Mouse (Mus musculus): ENCODE measurements around the gene G430095P16Rik. TPM values are rescaled to one million over a fixed set of nuclear protein-coding genes. Genes with fewer than 3 reads are reported as not detected.
A peak's percentile ranks its signal among the peaks of the same experiment; 100 is the strongest.

G430095P16Rik gene
- polyA plus RNA-seq, 1 experiment from 2014 or later: 2.8 TPM

DNA sequence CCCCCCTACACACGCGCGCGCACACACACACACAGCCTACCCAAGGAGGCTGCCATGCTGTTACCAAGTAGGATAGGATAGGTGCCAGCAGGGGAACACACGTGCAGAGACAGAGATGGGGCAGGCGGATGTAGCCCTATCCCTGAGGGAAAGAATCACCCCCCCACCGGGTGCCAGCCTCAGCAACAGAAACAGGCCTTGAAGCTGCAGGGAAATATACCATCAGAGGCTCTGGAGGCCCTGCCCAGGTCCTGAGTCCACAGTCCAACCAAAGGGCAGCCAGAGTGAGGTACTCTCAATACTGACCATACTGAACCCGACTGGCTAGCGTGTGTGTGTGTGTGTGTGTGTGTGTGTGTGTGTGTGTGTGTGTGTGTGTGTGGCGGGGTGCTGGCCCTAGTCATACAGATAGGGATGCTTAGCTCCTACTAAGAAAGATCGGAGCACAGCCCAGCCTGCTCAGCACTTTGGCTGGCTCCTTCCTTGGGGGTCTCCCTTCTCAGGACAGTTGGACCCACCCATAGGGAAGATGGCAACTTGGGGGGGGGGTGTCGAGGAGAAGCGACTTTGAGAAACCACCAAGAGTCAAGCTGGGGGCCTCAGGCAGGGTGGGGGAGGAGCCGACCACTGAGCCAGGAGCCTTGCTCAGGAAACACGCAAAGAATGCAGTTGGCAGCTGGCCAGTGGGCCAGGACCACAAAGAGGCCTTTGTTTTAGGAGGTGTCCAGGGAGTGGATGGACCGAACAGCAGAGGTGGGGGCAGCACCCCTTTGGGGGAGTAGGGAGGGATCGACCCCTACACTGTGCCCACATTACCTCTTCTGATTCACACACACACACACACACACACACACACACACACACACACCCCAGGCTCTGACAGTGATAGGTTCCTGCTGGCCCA, 21.0 kb downstream of the G430095P16Rik start:
- Histone ChIP-seq H3K4me1 (ENCODE audit: insufficient read depth, low read length) (peaks cover 59% of the 10 kb centered on the region), H3K27me3 (ENCODE audit: insufficient read depth, low read length) (peaks cover 90% of the 10 kb centered on the region)
- WGBS: 9% methylated on average over 15 of the region's 17 CpGs

DNA sequence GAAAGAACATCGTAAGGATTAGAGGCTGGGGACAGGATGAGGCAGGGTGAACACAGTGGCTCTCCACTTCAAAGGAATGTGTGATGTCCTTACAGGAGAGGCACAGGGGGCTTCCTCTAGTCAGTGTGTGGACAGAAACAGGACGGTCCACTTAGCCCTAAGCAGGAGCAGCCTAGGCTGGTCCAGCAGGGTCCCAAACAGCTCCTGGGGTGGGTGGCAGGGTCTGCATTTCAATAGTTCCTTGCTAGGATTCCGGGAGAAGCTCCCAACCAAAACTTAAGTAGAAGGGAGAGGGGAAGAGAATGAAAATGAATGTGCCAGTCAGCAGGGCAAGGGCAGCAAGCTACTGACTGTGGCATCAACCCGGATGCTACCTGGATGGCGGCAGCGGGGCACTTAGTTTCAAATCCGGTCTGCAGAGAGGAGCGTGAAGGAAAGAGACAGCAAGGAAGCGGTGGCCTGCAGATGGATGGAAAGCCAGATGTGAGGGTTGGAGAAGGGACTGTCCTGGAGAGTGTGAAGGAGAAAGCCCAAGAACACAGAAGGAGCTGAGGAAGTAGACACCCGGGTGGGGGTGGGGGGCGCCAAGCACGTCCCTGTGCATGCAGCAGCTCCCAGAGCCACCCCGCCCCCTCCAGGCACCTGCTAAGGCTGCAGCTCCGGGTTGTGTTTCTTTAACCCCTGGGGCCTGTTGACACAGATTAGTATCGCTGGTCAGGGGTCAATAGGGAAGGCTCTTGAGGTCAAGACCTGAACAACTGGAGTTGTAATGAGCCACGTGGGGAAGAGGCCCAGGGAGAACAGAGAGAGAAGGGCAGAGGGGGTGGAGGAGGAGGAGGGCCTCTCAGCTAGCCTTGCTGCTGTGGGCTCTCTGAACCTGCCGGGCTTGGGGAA, 22.5 kb downstream of the G430095P16Rik start:
- peaks cover 59% of the 10 kb centered on the region for H3K4me1 ChIP-seq (ENCODE audit: insufficient read depth, low read length)
- ATAC-seq (ENCODE audit: low FRiP score, low TSS enrichment): no peak
- H3K36me3 ChIP-seq (ENCODE audit: insufficient read depth, low read length): no peaks in the 10 kb centered on the region
- no peak overlapping the region for H3K4me3 ChIP-seq (ENCODE audit: low read length)
- peak overlapping the region; percentile 26; the same call in 1 of the 2 replicates for H3K9ac ChIP-seq (replicated peaks; ENCODE audit: low read length)
- peak overlapping the region; percentile 43; the same call in 1 of the 2 replicates for H3K27ac ChIP-seq (ENCODE audit: low read length)
- no peak overlapping the region; the same call in 1 of the 2 replicates for H3K4me2 ChIP-seq (replicated peaks; ENCODE audit: low read depth, low read length)
- peaks cover 90% of the 10 kb centered on the region for H3K27me3 ChIP-seq (ENCODE audit: insufficient read depth, low read length)
- 6% methylated on average over 17 of the region's 17 CpGs for WGBS
- no peaks in the 10 kb centered on the region for H3K9me3 ChIP-seq (ENCODE audit: low read length)

More for the DNA sequence above, 21.0 kb downstream of the G430095P16Rik start:
- Histone ChIP-seq H3K9me3 (ENCODE audit: low read length) (no peaks in the 10 kb centered on the region), H3K27ac (ENCODE audit: low read length) (peak overlapping the region; percentile 76; the same call in 1 of the 2 replicates), H3K36me3 (ENCODE audit: insufficient read depth, low read length) (no peaks in the 10 kb centered on the region), H3K4me2 (replicated peaks; ENCODE audit: low read depth, low read length) (no peak overlapping the region), H3K9ac (replicated peaks; ENCODE audit: low read length) (no peak overlapping the region), H3K4me3 (ENCODE audit: low read length) (no peak overlapping the region)
- ATAC-seq (ENCODE audit: low FRiP score, low TSS enrichment): peak; percentile 64

- peaks cover 19% of the 10 kb centered on the region for H3K4me1 ChIP-seq (ENCODE audit: insufficient read depth, low read length)
- H3K9me3 ChIP-seq (ENCODE audit: low read length): no peaks in the 10 kb centered on the region
- H3K36me3 ChIP-seq (ENCODE audit: insufficient read depth, low read length): no peaks in the 10 kb centered on the region
- H3K27ac ChIP-seq (ENCODE audit: low read length): no peak overlapping the region
- H3K9ac ChIP-seq (replicated peaks; ENCODE audit: low read length): no peak overlapping the region
- 62% methylated on average over 16 of the region's 16 CpGs for WGBS
- H3K4me3 ChIP-seq (ENCODE audit: low read length): no peak overlapping the region
- H3K4me2 ChIP-seq (replicated peaks; ENCODE audit: low read depth, low read length): no peak overlapping the region
- no peak for ATAC-seq (ENCODE audit: low FRiP score, low TSS enrichment)
- peaks cover 91% of the 10 kb centered on the region for H3K27me3 ChIP-seq (ENCODE audit: insufficient read depth, low read length)
Measured at GRCm38 (mm10) chr8:84749519-84749918, 26.7 kb downstream of the G430095P16Rik start.

DNA sequence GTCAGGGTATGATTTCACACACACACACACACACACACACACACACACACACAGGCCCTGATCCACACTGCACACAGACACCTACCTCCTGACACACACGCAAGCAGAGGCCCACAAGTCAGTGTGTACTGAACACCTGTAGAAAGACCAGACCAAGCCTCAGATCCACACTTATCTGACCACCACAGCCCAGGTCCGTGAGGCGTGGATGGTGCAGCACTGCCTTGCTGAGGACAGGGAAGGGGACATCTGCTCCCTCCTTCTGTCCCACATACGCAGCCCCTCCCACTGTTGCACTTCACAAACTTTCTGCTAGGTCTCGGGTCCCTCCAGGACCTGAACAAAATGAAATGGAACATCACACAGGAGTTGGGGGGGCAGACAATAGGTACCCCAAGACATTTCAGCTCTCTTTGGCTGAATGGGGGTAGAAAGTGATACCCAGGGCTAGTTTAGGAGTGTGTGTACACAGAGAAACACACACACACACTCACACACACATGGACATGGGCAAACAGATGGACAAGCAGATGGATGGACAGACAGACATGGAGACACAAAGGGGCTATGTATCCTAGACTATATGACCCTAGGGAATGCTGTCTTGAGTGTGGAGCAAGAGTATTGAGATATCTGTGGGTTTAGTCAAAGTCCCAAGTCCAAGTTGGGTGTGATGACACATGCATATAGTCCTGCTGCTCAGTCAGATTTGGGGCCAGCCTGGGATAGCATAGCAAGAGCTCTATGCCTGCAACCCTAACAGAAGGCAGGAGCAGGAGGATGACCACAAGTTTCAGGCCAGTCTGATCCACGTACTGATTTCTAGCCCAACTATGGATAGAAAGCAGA, 30.2 kb downstream of the G430095P16Rik start:
- Histone ChIP-seq H3K4me1 (ENCODE audit: insufficient read depth, low read length) (0 out of 2 replicates have a peak, but pooled peaks cover 4% of the 10 kb centered on the region), H3K4me3 (ENCODE audit: low read length) (no peak overlapping the region), H3K27me3 (ENCODE audit: insufficient read depth, low read length) (peaks cover 77% of the 10 kb centered on the region), H3K4me2 (replicated peaks; ENCODE audit: low read depth, low read length) (no peak overlapping the region), H3K27ac (ENCODE audit: low read length) (no peak overlapping the region), H3K9me3 (ENCODE audit: low read length) (no peaks in the 10 kb centered on the region), H3K9ac (replicated peaks; ENCODE audit: low read length) (no peak overlapping the region), H3K36me3 (ENCODE audit: insufficient read depth, low read length) (no peaks in the 10 kb centered on the region)
- no peak for ATAC-seq (ENCODE audit: low FRiP score, low TSS enrichment)
- WGBS: 78% methylated on average over 6 of the region's 6 CpGs

- Histone ChIP-seq H3K9me3 (ENCODE audit: low read length) (no peaks in the 10 kb centered on the region), H3K27ac (ENCODE audit: low read length) (no peak overlapping the region), H3K9ac (replicated peaks; ENCODE audit: low read length) (no peak overlapping the region), H3K27me3 (ENCODE audit: insufficient read depth, low read length) (peaks cover 76% of the 10 kb centered on the region), H3K4me1 (ENCODE audit: insufficient read depth, low read length) (0 out of 2 replicates have a peak, but pooled peaks cover 5% of the 10 kb centered on the region), H3K4me2 (replicated peaks; ENCODE audit: low read depth, low read length) (no peak overlapping the region), H3K36me3 (ENCODE audit: insufficient read depth, low read length) (no peaks in the 10 kb centered on the region), H3K4me3 (ENCODE audit: low read length) (no peak overlapping the region)
- no peak for ATAC-seq (ENCODE audit: low FRiP score, low TSS enrichment)
- 30% methylated on average over 5 of the region's 5 CpGs for WGBS
Measured at GRCm38 (mm10) chr8:84757501-84757900, 34.7 kb downstream of the G430095P16Rik start.

- Histone ChIP-seq H3K4me3 (ENCODE audit: low read length) (no peak overlapping the region), H3K27ac (ENCODE audit: low read length) (no peak overlapping the region), H3K27me3 (ENCODE audit: insufficient read depth, low read length) (peaks cover 73% of the 10 kb centered on the region), H3K36me3 (ENCODE audit: insufficient read depth, low read length) (no peaks in the 10 kb centered on the region), H3K9me3 (ENCODE audit: low read length) (no peaks in the 10 kb centered on the region), H3K9ac (replicated peaks; ENCODE audit: low read length) (no peak overlapping the region), H3K4me1 (ENCODE audit: insufficient read depth, low read length) (0 out of 2 replicates have a peak, but pooled peaks cover 5% of the 10 kb centered on the region), H3K4me2 (replicated peaks; ENCODE audit: low read depth, low read length) (no peak overlapping the region)
- no peak for ATAC-seq (ENCODE audit: low FRiP score, low TSS enrichment)
- WGBS: 93% methylated on average over 3 of the region's 3 CpGs
Measured at GRCm38 (mm10) chr8:84758308-84758707, 35.5 kb downstream of the G430095P16Rik start.

- H3K4me1 ChIP-seq (ENCODE audit: insufficient read depth, low read length): 0 out of 2 replicates have a peak, but pooled peaks cover 5% of the 10 kb centered on the region
- H3K4me2 ChIP-seq (replicated peaks; ENCODE audit: low read depth, low read length): no peak overlapping the region
- peaks cover 72% of the 10 kb centered on the region for H3K27me3 ChIP-seq (ENCODE audit: insufficient read depth, low read length)
- 68% methylated on average over 7 of the region's 7 CpGs for WGBS
- no peaks in the 10 kb centered on the region for H3K9me3 ChIP-seq (ENCODE audit: low read length)
- no peak overlapping the region for H3K9ac ChIP-seq (replicated peaks; ENCODE audit: low read length)
- no peak for ATAC-seq (ENCODE audit: low FRiP score, low TSS enrichment)
- H3K36me3 ChIP-seq (ENCODE audit: insufficient read depth, low read length): no peaks in the 10 kb centered on the region
- no peak overlapping the region for H3K4me3 ChIP-seq (ENCODE audit: low read length)
- no peak overlapping the region for H3K27ac ChIP-seq (ENCODE audit: low read length)
Measured at GRCm38 (mm10) chr8:84759126-84759525, 36.3 kb downstream of the G430095P16Rik start.

DNA sequence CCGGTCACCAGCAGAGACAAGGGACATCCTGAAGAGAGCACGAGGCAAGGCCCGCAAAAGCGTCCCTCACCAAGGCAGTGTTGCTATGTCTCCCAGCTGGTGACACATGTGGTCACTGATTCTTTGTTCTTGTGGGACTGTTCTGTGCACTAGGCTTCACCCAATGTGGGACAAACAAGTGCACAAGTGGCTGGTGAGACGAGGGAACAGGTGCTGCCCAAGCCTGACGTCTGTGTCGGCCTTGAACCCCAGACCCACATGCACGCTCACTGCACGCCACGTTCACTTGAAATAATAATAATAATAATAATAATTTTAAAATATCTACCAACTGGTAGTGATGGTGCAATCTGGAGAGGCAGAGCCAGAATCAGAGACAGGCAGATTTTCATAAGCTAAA, 36.9 kb downstream of the G430095P16Rik start:
- no peak overlapping the region for H3K4me2 ChIP-seq (replicated peaks; ENCODE audit: low read depth, low read length)
- ATAC-seq (ENCODE audit: low FRiP score, low TSS enrichment): no peak
- H3K4me1 ChIP-seq (ENCODE audit: insufficient read depth, low read length): 0 out of 2 replicates have a peak, but pooled peaks cover 5% of the 10 kb centered on the region
- no peaks in the 10 kb centered on the region for H3K36me3 ChIP-seq (ENCODE audit: insufficient read depth, low read length)
- no peaks in the 10 kb centered on the region for H3K9me3 ChIP-seq (ENCODE audit: low read length)
- no peak overlapping the region for H3K9ac ChIP-seq (replicated peaks; ENCODE audit: low read length)
- H3K27me3 ChIP-seq (ENCODE audit: insufficient read depth, low read length): peaks cover 73% of the 10 kb centered on the region
- H3K4me3 ChIP-seq (ENCODE audit: low read length): no peak overlapping the region
- no peak overlapping the region for H3K27ac ChIP-seq (ENCODE audit: low read length)
- WGBS: 93% methylated on average over 10 of the region's 10 CpGs

GRCm38 (mm10) chr8:84760405-84760805, 37.6 kb downstream of the G430095P16Rik start:
- 49% methylated on average over 7 of the region's 7 CpGs for WGBS
- H3K27me3 ChIP-seq (ENCODE audit: insufficient read depth, low read length): peaks cover 76% of the 10 kb centered on the region

More at GRCm38 (mm10) chr8:84760405-84760805, 37.6 kb downstream of the G430095P16Rik start:
- Histone ChIP-seq H3K27ac (ENCODE audit: low read length) (no peak overlapping the region), H3K4me1 (ENCODE audit: insufficient read depth, low read length) (0 out of 2 replicates have a peak, but pooled peaks cover 8% of the 10 kb centered on the region), H3K9ac (replicated peaks; ENCODE audit: low read length) (no peak overlapping the region), H3K9me3 (ENCODE audit: low read length) (no peaks in the 10 kb centered on the region), H3K4me2 (replicated peaks; ENCODE audit: low read depth, low read length) (no peak overlapping the region), H3K4me3 (ENCODE audit: low read length) (no peak overlapping the region), H3K36me3 (ENCODE audit: insufficient read depth, low read length) (no peaks in the 10 kb centered on the region)
- ATAC-seq (ENCODE audit: low FRiP score, low TSS enrichment): no peak
